Mouse (Mus musculus): Measurements from ENCODE around the gene Flnb.
A peak's percentile ranks its signal among the peaks of the same experiment; 100 is the strongest.

Gene Flnb

DNA sequence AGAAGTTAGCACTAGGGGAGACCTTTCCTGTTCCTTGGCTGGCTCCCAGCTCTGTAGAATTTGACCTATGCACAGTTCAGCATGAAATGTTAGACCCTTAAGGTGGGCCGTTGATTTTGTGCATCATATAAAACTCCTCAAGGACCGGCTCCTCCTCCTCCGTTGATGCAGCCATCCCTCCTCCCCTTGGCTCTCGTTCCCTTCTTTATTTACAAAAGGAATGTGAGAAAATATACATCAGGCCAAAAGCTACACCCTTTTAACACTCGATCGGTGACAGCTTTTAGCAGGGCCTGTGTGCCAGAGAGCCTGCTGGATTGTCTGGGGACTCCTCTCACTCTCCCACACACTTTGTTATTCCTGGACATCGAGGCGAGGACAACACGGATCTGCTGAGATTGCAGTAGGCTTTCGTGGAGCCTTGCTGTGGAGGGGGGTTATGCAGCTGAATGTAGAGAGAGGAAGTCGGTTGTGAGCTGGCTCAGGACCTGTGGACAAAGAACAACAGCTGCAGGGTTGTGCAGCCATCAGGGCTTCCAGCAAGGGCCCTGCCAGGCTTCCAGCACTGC is 82.8 kb downstream of the Flnb start:
- peak; percentile 70 to 78 for DNase-seq

DNA sequence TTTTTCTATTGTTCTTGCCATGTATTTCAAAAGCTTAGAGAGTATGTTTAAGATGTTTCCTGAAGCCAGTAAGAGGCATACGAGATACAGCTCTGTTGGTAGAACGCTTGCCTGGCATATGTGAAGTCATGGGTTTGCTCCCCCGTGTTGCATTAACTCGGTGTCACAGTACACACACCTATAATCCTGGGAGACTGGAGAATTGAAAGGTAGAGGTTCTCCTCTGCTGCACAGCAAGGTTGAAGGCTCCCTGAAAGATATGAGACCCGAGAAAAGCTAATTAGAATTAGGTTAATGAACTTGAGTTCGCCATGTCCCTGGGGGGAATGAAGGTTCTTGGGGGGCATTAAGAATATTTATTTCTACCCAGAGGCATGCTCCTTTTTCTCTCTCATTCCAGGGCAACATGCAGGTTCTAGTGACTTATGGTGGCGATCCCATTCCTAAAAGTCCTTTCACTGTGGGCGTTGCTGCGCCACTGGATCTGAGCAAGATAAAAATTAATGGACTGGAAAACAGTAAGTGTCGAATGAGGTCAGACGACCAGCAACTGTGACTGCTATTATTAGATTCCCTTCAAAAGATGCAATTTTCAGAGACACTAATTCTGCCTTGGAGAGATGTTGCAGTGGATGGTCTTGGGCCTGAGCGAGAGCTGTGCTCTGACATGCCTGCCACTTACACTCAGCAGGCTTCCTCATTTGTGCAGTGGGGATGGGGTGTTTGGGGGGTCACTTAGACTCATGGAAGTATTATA is 83.9 kb downstream of the Flnb start:
- DNase-seq: peak; percentile 21 to 53

DNA sequence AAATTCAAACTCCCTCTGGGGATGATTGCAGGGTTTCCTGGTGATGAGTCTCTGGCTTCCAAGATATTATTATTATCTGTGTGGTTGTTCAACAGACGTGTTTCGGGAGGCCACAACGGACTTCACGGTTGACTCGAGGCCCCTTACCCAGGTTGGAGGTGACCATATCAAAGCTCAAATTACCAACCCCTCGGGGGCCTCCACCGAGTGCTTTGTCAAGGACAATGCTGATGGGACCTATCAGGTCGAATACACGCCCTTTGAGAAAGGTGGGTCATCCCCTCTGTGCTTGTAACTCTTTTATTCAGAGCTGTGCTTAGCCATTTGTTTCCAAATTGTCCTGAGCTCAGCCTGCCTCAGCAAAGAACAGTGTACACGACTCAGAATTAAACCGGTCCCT is 89.3 kb downstream of the Flnb start:
- DNase-seq: no peak

DNA sequence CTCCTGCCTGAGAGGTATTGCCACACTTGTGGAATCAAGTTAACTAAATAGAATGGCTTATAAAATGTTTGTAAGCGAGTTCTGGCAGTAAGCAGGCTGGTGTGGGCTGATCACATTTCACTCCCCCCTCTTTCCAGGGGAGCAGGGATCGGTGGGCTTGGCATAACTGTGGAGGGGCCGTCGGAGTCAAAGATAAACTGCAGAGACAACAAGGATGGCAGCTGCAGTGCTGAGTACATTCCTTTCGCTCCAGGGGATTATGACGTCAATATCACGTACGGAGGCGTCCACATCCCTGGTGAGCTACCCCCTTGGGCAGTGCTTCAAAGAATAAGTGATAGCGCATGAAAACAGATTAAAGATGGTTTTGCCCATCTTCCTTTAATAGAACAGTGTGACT is 91.7 kb downstream of the Flnb start:
- no peak for DNase-seq

DNA sequence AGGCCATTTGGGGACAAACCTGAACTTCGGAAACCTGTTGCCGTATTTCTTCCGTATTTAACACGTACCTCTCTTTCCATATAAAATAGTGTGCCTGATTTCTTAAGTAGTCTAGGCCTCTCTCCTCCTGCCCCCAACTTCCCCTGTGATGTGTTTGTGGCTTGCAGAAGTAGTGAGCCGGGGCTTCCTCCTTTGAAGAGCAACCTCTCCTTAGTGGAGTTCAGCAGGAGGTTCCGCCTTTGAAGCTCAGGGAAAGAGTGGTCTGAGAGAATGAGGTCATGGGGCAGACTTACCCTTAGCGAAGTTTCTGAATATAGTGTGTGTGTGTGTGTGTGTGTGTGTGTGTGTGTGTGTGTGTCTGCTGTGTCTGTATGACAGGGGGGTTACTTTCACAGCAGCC is 96.1 kb downstream of the Flnb start:
- DNase-seq: no peak

DNA sequence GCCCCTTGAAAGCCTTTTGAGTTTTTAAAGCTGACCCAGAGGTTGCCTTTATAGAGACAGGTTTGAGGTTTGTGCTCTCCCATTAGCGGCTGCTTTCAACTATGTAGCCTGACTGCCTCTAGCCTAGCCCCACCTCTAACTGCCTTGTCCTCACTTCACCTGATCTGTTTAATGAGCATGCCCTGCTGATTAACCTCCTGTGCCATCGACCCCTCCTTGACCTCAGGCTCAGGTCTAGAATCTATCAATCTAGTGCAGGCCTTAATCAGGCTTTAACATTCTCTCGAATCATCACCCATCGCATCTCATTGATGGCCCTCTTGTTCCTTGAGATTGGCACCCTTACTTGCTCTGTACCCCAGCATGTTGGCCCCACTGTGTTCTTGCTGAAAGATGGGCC is 96.7 kb downstream of the Flnb start:
- DNase-seq: no peak

DNA sequence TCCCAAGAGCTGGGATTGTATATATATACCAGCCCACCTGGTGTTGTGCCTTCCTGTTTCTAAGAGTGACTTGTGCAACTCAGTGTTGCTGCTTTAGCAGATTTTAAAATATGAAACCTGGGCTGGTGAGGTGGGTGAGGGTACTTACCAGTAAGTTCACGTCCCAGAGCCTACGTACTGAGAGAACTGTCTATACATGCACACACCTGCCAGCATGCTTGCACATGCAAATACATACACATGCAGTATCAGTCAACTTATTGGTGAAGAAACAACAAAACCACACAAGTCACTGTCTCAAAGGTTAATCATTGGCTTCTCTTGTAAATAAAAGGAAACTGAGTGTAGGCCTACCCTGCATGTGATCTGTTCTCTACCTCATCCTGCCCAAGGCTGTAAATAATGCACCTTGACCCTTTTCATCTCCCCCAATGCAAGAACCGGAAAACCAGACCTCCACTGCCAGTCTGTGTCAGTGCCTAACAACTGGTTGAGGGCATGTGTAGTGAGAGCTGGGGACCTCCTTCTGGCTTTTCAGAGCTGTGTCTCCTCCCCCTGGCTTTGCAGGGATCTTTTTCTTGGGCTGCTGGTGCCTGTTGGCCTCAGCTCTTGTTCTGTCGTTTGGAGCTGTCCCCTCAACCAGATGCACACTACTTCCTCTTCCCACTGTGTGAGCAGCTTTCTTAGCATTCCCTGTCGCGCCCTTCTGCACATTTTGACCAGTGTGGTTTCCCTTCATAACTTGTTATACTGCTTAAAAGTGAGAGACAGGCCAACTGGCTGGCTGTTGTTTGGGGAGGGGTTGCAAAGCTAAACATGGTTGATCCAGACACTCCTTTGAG is 100.6 kb downstream of the Flnb start:
- DNase-seq: peak in 1 of 2 experiments; percentile 17

DNA sequence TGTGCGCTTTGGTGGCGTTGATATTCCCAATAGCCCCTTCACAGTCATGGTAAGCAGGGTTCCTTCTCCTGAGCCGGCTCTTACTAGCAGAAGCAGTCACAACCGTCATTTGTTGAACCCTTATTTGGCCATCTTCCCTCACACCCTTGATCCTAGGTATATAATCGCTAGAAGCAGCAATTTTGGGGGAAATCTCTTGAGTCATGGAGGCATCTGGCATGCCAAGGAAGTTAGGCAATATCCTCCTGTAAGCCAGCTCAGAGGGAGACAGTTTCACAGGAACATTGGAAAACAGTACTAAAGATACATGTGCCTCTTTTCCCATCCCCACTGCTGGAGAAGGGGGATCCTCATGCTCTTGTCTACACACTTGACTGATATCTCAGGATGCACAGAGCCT is 101.6 kb downstream of the Flnb start:
- no peak for DNase-seq

DNA sequence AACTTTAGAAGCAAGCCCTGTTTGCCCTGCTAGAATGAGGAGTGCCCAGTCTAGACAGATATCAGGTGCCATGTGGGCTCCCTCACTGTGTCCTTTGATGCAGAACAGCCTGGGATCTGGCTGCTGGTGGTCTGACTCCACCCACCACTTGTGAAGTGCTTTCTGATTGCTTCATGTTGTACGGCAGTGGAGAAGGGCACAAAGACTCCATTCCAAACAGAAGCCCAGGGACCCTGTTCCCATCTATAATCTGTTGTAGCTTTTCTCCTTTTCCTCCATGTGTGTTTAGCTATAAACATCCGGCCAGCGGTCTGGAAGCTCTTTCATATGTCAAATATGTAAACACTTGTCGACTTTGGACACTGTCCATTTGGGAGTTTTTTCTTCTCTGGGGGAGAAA is 102.2 kb downstream of the Flnb start:
- DNase-seq: peak in 1 of 2 experiments; percentile 22

DNA sequence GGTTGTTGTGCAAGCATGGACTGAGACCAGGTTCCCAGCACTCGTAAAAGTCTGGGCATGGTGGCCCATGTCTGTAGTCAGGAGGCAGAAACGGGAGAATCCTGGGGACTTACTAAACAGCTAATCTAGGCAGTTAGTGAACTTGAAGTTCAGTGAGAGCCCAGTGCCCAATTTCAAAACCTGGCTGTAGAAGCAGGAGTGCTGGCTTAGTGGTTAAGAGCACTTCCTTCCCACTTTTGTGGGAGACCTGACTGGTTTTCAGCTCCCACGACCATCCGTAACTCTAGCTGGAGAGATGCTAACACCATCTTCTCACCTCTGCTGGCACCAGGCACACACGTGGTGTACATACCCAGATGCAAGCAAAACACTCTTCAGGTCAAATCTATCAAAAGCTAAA is 103.7 kb downstream of the Flnb start:
- DNase-seq: no peak

DNA sequence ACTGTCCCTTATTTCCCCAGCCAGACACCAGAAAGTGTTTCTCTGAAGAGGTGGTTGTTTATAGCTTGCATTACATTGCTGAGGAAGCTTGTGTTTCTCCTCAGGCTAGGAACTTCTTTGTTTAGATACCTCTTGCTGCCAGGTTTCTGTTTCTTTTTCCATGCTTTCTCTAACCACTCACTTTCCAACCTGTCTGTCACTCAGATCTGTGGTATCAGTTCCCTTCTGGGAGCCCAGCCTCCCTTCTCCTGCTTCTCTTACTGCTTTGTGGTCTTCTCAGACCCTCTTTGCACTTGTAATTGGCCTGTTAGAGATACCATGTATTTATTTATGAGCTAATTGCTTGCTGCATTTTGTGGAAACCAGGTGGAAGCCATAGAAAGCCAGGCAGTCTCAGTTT is 105.9 kb downstream of the Flnb start:
- DNase-seq: no peak

DNA sequence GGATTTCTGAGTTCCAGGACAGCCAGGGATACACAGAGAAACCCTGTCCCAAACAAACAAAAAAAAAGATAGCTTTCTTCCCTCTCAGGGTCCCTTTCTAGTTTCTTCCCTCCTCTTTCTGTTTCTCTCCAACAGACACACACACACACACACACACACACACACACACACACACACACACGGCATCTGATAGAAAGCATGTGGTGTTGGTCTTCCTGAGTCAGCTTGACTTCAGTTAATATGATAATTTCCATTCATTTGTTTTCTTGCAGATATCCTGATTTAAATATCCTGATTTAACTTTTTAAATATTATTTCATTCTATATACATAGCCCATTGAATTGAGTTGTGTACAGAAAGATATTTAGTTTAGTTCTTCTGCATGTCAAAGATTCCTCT is 110.6 kb downstream of the Flnb start:
- DNase-seq: no peak

DNA sequence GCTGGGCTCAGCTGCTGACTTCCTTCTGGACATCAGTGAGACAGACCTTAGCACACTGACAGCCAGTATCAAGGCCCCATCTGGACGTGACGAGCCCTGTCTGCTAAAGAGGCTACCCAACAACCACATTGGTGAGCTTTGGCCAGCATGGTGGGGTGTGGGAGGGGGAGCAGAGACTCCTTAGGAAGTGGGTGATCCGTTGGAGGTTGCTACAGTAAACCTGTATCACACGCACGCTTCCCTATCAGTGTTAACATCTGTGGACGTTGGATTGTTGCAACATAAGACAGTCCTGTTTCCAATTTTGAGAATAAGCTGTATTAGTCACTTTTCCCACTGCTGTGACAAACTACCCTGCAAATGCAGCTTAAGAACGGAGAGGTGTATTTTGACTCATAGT is 111.3 kb downstream of the Flnb start:
- DNase-seq: no peak

DNA sequence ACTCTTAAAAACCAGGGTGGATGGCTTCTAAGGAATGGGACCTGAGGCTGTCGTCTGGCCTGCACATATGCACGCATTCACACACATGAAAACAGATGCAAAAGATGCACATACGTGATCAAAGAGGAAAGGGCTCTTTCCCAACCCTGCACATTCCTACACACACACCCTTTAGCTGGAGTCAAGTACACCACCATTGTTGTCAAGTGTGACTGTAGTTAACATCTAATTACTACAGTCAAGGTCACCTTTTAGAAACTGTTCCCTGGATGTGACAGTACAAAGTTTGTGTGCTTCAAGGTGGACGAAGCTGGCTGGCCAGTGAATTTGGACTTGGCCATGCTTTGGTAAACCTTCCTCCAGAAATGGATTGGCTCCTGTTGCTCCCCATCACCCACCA is 114.4 kb downstream of the Flnb start:
- no peak for DNase-seq

DNA sequence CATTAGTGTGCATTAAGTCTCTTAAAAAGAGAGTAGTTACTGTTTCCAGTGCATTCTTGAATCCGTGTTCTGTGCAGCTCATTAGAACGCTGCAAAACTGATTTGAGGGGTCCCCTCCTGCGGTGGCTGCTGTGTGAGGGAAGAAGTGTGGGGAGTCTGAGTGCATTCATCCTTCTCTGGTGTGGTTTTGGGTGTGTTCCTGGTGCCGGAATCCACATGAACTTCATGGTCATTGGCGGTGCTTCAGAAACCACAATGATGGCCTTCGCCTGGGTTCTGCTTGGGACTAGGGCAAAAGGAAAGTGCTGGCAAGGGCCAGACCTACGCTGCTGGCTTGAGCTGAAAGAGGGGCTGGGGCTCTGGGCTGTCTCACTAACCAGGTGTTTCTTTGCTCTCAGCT is 116.4 kb downstream of the Flnb start:
- DNase-seq: no peak

DNA sequence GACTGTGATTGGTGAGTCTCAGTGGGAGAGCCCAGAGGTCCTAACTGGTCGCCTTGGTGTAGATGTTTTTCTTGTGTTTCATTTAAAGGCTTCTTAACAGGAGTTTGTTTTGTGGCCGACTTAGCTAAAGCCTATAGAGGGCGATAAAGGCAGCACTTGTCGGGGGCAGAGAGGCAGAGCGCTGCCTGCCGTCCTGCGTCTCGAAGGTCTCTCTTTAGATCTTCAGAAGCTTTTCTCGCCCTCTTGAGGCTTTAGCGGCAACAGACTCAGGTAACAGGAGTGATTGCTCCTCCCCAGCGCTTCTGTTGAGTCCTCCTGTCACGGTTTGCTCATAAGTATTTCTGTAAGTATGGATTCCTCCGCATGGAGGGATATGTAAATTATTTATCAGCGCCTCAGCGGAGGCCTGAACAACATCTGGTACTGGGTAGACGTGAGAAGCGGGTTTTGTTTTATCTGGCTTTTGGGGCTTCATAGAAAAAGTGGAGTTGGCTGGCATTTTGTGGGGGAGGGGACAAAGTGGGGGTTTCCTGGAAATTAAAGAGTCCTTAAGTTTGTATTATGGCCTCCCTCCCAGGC is 119.4 kb downstream of the Flnb start:
- peak; percentile 58 to 71 for DNase-seq

DNA sequence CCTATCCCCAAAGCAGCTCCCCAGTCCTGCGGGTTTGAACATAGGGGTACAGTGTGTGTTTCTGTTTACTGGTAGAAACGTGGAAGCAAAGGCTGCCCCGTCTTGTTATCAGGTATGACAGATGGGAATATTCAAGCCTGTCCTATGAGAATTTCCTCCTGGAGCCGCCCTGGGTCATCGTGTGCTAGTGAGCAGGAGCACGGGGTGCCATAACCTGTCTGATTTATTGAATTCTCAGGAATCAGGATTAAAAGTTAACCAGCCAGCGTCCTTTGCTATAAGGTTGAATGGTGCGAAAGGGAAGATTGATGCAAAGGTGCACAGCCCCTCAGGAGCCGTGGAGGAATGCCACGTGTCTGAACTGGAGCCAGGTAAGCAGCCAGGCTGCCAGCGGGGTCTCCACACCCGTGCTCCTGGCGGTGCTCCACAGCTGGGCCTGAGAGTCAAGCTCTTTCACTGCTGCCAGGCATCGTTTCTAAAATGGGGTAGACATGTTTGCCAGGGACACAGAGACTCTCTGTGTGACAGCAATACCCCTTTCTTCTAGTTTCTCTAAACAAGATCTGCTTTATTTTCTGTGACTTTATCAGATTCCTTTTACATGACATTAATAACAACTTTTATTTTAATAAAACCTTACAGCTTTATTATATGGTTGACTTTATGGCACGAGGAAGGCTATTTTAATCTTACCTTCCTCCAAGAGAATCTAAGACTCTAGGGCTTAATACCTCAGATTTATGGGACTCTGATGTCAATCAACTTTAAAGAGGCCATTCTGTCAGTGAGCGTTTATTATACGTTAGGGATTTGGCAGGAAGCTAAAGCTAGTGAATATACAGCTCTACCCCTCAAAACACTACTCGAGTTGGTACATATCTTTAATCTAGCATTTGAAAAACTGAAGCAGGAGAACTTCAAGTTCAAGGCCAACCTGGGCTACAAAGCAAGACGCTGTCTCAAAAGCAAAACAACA is 121.3 kb downstream of the Flnb start:
- DNase-seq: no peak

DNA sequence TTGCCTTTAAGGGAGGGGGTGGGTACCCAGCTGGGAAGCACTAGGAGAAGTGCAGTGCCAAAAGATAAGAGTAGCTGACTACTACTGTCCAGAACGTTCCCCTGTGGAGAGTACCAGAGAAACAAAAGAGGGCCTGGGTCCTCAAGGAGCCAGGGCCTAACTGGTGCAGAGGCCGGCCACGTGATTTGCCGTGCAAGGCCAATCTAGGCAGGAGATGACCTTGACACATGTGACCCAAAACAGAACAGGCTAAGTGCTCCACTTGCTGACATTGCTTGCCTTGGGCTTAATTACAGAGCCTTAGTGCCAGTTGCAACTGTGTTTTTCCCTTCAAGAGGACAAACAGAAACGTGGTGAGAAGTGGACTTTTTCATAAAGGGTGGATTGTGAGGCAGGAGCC is 123.7 kb downstream of the Flnb start:
- DNase-seq: no peak

DNA sequence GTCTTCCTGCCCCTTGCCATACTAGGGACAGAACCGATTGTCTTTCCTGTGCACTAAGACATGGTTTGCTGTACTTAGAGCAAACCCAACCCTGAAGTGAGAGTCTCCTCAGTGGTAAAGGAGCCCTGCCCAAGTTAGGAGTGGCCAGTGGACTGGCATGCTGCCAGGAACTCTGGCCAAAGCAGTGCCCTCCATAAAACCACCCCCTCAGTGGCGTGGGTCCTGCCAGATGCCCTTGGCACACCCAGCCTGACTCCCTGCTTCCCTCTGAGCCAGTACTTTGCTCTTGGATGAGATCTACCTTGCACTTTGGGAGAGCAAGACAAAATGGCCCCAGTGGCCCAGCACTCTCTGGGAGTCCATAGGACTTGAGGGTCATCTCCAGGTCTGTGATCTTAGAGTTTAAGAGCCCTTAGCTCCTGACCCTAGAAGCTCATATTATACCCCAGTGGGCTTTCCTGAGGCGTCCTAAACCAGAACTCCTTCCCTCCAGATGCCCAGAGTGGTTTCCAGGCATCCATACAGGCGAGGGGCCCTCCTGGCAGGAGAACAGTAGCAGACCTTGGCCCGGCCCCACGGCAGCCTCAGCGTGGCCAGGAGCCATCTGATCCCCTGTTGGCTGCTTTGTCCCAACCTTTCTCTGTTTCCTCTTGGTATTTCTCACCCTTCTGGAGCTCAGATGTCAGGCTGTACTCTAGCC is 125.5 kb downstream of the Flnb start:
- peak in 1 of 2 experiments; percentile 37 for DNase-seq

DNA sequence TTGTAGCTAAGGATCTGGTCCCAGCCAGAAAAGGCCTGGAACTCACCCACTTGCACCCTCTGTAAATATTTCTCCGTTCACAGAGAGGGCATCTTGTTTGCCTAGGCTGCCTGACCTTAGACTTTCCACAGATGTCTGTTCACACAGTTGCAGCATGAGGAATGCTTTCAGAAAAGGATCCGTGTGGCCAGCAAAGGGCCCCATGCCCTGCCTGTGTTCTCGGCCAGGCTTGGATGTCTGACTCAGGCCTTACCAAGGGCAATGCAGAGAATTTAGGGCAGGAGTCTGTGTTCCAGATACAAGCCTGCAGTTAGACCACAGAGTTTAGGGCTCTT is 126.0 kb downstream of the Flnb start:
- DNase-seq: no peak

DNA sequence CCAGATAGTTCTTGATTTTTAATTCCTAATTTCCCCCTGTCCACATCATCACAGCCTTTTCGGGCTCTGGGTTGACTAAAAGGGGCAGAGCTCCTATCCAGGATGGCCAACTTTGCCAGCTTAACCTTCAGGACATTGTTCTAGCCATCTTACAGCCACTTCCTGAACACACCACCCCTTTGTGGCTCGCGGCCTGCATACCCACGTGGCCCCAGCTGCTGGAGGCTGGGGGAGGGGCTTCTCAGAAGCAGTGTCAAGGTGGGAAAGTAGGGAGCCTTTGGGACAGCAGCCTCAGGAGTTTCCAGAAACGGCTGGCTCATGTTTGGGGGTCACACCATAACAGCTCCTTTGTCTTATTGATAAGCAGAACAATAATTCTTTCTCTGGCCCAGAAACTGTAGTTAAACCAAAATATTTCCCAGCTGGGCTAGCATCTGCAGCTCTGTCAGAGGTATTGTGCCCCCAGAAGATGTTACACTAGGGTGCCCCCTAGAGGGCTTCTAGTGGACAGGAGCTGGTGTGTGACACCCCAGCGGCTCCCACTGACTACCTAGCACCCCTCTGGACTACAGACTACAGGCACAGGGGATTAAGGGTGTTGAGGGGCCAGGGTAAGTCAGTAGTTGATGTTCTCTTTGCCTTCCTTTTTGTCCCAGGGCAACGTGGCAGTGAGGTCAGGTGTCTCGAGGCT is 126.7 kb downstream of the Flnb start:
- peak in 1 of 2 experiments; percentile 22 for DNase-seq

Data from kidney, postnatal 4 days (tissue).